Mouse (Mus musculus): ENCODE data around the gene Mapk1ip1l. TPM values are rescaled to one million over a fixed set of nuclear protein-coding genes. Genes with fewer than 3 reads are reported as not detected.
"Not testable (repeated sequence)": the region's sequence is repeated elsewhere in the genome, so short reads cannot be mapped to it uniquely, and the experiment has no call there.

Gene Mapk1ip1l
- total and polyA plus RNA-seq, 3 experiments: 33.8 to 159 (median 59.5) TPM

- H3K27ac ChIP-seq (ENCODE audit: control insufficient read depth, low read depth, low read length); H3K79me2 ChIP-seq (ENCODE audit: control insufficient read depth, insufficient read depth, low read length, poor library complexity); H3K9me3 ChIP-seq (replicated peaks; ENCODE audit: insufficient read depth, low read length); H3K4me1 ChIP-seq (ENCODE audit: control insufficient read depth in 1 of 2, insufficient read depth in 2 of 2, low read length in 2 of 2); DNase-seq (ENCODE audit: low read depth, low spot score); H3K9ac ChIP-seq (ENCODE audit: control insufficient read depth, low read depth, low read length, poor library complexity, severe bottlenecking); H3K27me3 ChIP-seq (ENCODE audit: control insufficient read depth in 1 of 2, insufficient read depth in 2 of 2, low read length in 2 of 2); H3K4me3 ChIP-seq (ENCODE audit: control insufficient read depth in 1 of 2, insufficient read depth in 1 of 2, low read depth in 2 of 2, low read length in 2 of 2): not testable (repeated sequence)
- H3K36me3 ChIP-seq (ENCODE audit: control insufficient read depth in 1 of 2, insufficient read depth in 2 of 2, low read length in 2 of 2): peaks cover 8 to 15% of the 10 kb centered on the region in 2 experiments
- TF ChIP-seq EP300 (IDR thresholded peaks at IDR 0.05; ENCODE audit: low read depth in 1 of 2, low read length in 2 of 2): peak in 1 of 2 experiments; percentile 54; a peak in 2 of 4 replicates
- peak; percentile 51; the same call in 1 of the 2 replicates for TF ChIP-seq TCF12 (IDR thresholded peaks at IDR 0.05; ENCODE audit: low read depth, low read length)
- TF ChIP-seq ETS1 (IDR thresholded peaks at IDR 0.05; ENCODE audit: low read depth, low read length): 0 out of 2 replicates have a peak, but pooled peaks have one; percentile 25
Observed at GRCm38 (mm10) chr14:47321581-47321980, 23.5 kb downstream of the Mapk1ip1l start.

DNA sequence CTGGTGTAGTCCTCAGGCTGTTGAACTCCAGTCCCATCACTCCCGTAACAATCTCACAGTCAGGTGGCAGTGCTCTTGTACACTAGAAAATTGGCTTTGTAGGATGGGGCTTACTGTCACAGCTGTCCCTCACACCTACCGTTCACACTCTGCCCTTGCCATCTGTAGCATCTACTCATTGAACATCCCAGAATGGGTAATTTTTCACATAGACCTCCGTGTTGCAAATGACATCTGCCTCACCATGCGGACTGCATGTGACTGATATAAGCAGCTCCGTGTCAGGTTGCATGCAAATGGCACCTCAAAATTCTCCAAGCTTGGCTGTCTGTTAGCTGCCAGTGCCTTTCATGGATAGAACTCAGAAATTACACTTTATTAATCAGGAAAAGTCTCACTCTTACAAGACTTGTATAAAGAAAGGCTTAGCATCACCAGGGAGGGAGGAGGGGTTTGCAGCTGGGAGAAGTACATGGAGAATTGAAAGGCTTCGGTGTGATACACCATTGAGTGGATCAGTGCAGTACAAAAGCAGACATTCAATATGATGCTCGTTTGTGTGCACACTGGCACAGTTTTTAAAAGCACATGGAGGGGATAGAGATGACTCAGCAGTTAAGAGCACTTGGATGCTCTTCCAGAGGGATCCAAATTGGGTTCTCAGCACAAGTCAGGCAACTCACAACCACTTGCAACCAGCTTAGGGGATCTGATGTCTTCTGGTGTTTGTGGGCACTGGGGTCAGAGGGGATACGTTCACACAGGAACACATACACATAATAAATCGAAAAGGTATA, 28.1 kb downstream of the Mapk1ip1l start:
- Histone ChIP-seq H3K9me3 (replicated peaks; ENCODE audit: insufficient read depth, low read length) (no peaks in the 10 kb centered on the region), H3K79me2 (ENCODE audit: control insufficient read depth, insufficient read depth, low read length, poor library complexity) (no peaks in the 10 kb centered on the region), H3K9ac (ENCODE audit: control insufficient read depth, low read depth, low read length, poor library complexity, severe bottlenecking) (no peak overlapping the region), H3K36me3 (ENCODE audit: control insufficient read depth in 1 of 2, insufficient read depth in 2 of 2, low read length in 2 of 2) (no peaks in the 10 kb centered on the region), H3K4me3 (ENCODE audit: control insufficient read depth in 1 of 2, insufficient read depth in 1 of 2, low read depth in 2 of 2, low read length in 2 of 2) (no peak overlapping the region), H3K27me3 (ENCODE audit: control insufficient read depth in 1 of 2, insufficient read depth in 2 of 2, low read length in 2 of 2) (no peaks in the 10 kb centered on the region), H3K4me1 (ENCODE audit: control insufficient read depth in 1 of 2, insufficient read depth in 2 of 2, low read length in 2 of 2) (no peaks in the 10 kb centered on the region), H3K27ac (ENCODE audit: control insufficient read depth, low read depth, low read length) (no peak overlapping the region)
- no peak for DNase-seq (ENCODE audit: low read depth, low spot score)
- TF ChIP-seq JUND (IDR thresholded peaks at IDR 0.05; ENCODE audit: low read depth, low read length) (no peak), GATA1 (IDR thresholded peaks at IDR 0.05; ENCODE audit: low read depth, low read length) (no peak), NRF1 (IDR thresholded peaks at IDR 0.05; ENCODE audit: insufficient read depth, low read depth, low read length, poor library complexity, severe bottlenecking) (no peak), ETS1 (IDR thresholded peaks at IDR 0.05; ENCODE audit: low read depth, low read length) (no peak), MEF2A (IDR thresholded peaks at IDR 0.05; ENCODE audit: extremely low read depth, insufficient replicate concordance, low read depth, low read length, poor library complexity, severe bottlenecking) (no peak), MAX (IDR thresholded peaks at IDR 0.05; ENCODE audit: low read length) (no peak), TBP (IDR thresholded peaks at IDR 0.05; ENCODE audit: low read depth, low read length) (no peak), TCF12 (IDR thresholded peaks at IDR 0.05; ENCODE audit: low read depth, low read length) (no peak), SMC3 (IDR thresholded peaks at IDR 0.05; ENCODE audit: low read depth, low read length) (no peak), KAT2A (conservative IDR thresholded peaks at IDR 0.05; ENCODE audit: low read depth, low read length) (no peak)

- DNase-seq (ENCODE audit: low read depth, low spot score): no peak
- Histone ChIP-seq H3K9me3 (replicated peaks; ENCODE audit: insufficient read depth, low read length) (no peaks in the 10 kb centered on the region), H3K27me3 (ENCODE audit: control insufficient read depth in 1 of 2, insufficient read depth in 2 of 2, low read length in 2 of 2) (no peaks in the 10 kb centered on the region), H3K36me3 (ENCODE audit: control insufficient read depth in 1 of 2, insufficient read depth in 2 of 2, low read length in 2 of 2) (no peaks in the 10 kb centered on the region), H3K4me1 (ENCODE audit: control insufficient read depth in 1 of 2, insufficient read depth in 2 of 2, low read length in 2 of 2) (no peaks in the 10 kb centered on the region), H3K4me3 (ENCODE audit: control insufficient read depth in 1 of 2, insufficient read depth in 1 of 2, low read depth in 2 of 2, low read length in 2 of 2) (no peak overlapping the region), H3K27ac (ENCODE audit: control insufficient read depth, low read depth, low read length) (no peak overlapping the region), H3K9ac (ENCODE audit: control insufficient read depth, low read depth, low read length, poor library complexity, severe bottlenecking) (no peak overlapping the region), H3K79me2 (ENCODE audit: control insufficient read depth, insufficient read depth, low read length, poor library complexity) (no peaks in the 10 kb centered on the region)
- TF ChIP-seq CHD1 (IDR thresholded peaks at IDR 0.05; ENCODE audit: low read depth, low read length) (no peak), TCF12 (IDR thresholded peaks at IDR 0.05; ENCODE audit: low read depth, low read length) (no peak), UBTF (IDR thresholded peaks at IDR 0.05; ENCODE audit: borderline replicate concordance, insufficient read depth, low read depth, low read length) (no peak), E2F4 (IDR thresholded peaks at IDR 0.05; ENCODE audit: borderline replicate concordance, low read depth, low read length) (no peak), CTCF (IDR thresholded peaks at IDR 0.05 in 2 of 3, conservative IDR thresholded peaks at IDR 0.05 in 1 of 3; ENCODE audit: control insufficient read depth in 1 of 3, insufficient read depth in 1 of 3, low read depth in 2 of 3, low read length in 3 of 3, poor library complexity in 1 of 3, severe bottlenecking in 1 of 3) (no peak), MAFK (IDR thresholded peaks at IDR 0.05; ENCODE audit: borderline replicate concordance, low read depth, low read length) (no peak), SMC3 (IDR thresholded peaks at IDR 0.05; ENCODE audit: low read depth, low read length) (no peak), ELF1 (IDR thresholded peaks at IDR 0.05; ENCODE audit: low read depth, low read length) (no peak), ZKSCAN1 (IDR thresholded peaks at IDR 0.05; ENCODE audit: low read depth, low read length) (no peak), GABPA (IDR thresholded peaks at IDR 0.05; ENCODE audit: low read depth, low read length) (no peak), MEF2A (IDR thresholded peaks at IDR 0.05; ENCODE audit: extremely low read depth, insufficient replicate concordance, low read depth, low read length, poor library complexity, severe bottlenecking) (no peak)
Observed at GRCm38 (mm10) chr14:47327347-47327746, 29.3 kb downstream of the Mapk1ip1l start.
